In the genomic region with DNA sequence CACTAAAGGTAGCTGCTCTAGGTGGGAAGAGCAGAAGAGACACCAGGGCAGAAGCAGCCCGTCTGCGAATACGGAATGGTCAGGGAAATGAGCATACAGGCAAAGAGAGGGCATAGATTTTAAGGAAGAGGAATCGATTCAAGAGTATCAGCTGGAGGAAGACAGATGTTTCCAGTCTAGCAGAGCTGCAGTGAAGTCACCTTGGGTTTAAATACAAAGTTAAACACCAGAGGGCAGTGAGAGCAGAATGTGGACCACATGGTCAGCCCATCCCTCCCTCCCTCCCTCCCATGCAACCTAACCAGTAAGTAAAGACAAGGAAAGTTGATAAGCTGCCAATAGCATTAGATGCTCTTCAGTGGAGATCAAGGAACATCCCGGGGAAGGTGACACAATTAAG, we compare ENCODE assay signal across 16 mouse cellular contexts.
DNase-seq lines count a peak whose midpoint lies in the region; ATAC-seq and TF ChIP-seq lines count a peak whose summit lies in the region.
"Had no signal": no experiment of that assay in that cellular context is flagged by ENCODE, and none has a peak within 500 bp of the region (broad histone marks: within the 10 kb centered on the region; RNA-seq: fewer than 3 reads in every experiment).

No protein-coding gene starts in this region.

- no peaks in the 10 kb centered on the region for H3K9me3 ChIP-seq in heart, postnatal 0 days (replicated peaks; ENCODE audit: control insufficient read depth, low read length)
- H3K9me3 ChIP-seq in liver, postnatal 0 days (ENCODE audit: low read length) = no peaks in the 10 kb centered on the region
- H3K9me3 ChIP-seq: heart, embryonic 15.5 days; lung, embryonic 15.5 days had no signal

- peak; percentile 39 for TF ChIP-seq CTCF in heart, postnatal 0 days (IDR thresholded peaks at IDR 0.05; ENCODE audit: low read depth)
- 0 out of 2 replicates have a peak, but pooled peaks have one; percentile 23 for TF ChIP-seq CTCF in liver, postnatal 0 days (IDR thresholded peaks at IDR 0.05; ENCODE audit: low read depth)

- H3K27ac ChIP-seq in heart, postnatal 0 days (ENCODE audit: low read depth) = no peak overlapping the region
- H3K27ac ChIP-seq in liver, postnatal 0 days (ENCODE audit: low read depth) = no peak overlapping the region
- H3K27ac ChIP-seq: heart, embryonic 15.5 days; lung, embryonic 15.5 days had no signal

- ATAC-seq in heart, postnatal 0 days (ENCODE audit: insufficient read depth, low read depth) = no peak
- no peak for ATAC-seq in liver, postnatal 0 days
- peak; percentile 48; the same call in 1 of the 2 replicates for ATAC-seq in megakaryocyte progenitor cell, adult 5-6 weeks (replicated peaks; ENCODE audit: poor library complexity)
- ATAC-seq: activated CD4-positive, CD25-positive, alpha-beta regulatory T cell, adult 4 months; forebrain, embryonic 14.5 days had no signal

- H3K4me2 ChIP-seq in heart, postnatal 0 days (ENCODE audit: low read depth, low read length) = no peak overlapping the region
- no peak overlapping the region for H3K4me2 ChIP-seq in liver, postnatal 0 days (ENCODE audit: low read depth, low read length)
- H3K4me2 ChIP-seq: heart, embryonic 15.5 days; lung, embryonic 15.5 days had no signal

- H3K4me3 ChIP-seq in heart, postnatal 0 days (ENCODE audit: low read depth, low read length) = no peak overlapping the region
- H3K4me3 ChIP-seq in liver, postnatal 0 days (ENCODE audit: low read depth, low read length) = no peak overlapping the region
- H3K4me3 ChIP-seq: heart, embryonic 15.5 days; lung, embryonic 15.5 days had no signal

- DNase-seq in embryo, embryonic 10.5 days (ENCODE audit: low spot score) = peak; percentile 38
- no peak for DNase-seq in embryo, embryonic 9.5 days (ENCODE audit: extremely low spot score)
- DNase-seq in heart, postnatal 0 days (ENCODE audit: low spot score) = peak; percentile 29
- no peak for DNase-seq in heart, postnatal 4 days
- no peak for DNase-seq in liver, postnatal 0 days
- DNase-seq in liver (no peak), adipocyte (ENCODE audit: low spot score) (no peak)
- DNase-seq: adrenal gland, postnatal 36 days; cerebellum, adult 8-10 months; midbrain, embryonic 14.5 days; thymus, postnatal 36 days had no signal

- H3K4me1 ChIP-seq in heart, postnatal 0 days (ENCODE audit: control insufficient read depth, insufficient read depth) = no peaks in the 10 kb centered on the region
- no peaks in the 10 kb centered on the region for H3K4me1 ChIP-seq in liver, postnatal 0 days (ENCODE audit: insufficient read depth)
- H3K4me1 ChIP-seq: heart, embryonic 15.5 days; lung, embryonic 15.5 days had no signal

- no peaks in the 10 kb centered on the region for H3K36me3 ChIP-seq in heart, postnatal 0 days (replicated peaks; ENCODE audit: control insufficient read depth, insufficient read depth, low read length)
- no peaks in the 10 kb centered on the region for H3K36me3 ChIP-seq in liver, postnatal 0 days (replicated peaks; ENCODE audit: insufficient read depth, low read length)
- H3K36me3 ChIP-seq: heart, embryonic 15.5 days; lung, embryonic 15.5 days had no signal

- no peak for TF ChIP-seq EP300 in heart, postnatal 0 days (IDR thresholded peaks at IDR 0.05; ENCODE audit: low read depth)
- no peak for TF ChIP-seq EP300 in liver, postnatal 0 days (IDR thresholded peaks at IDR 0.05; ENCODE audit: low read depth)

- WGBS in heart, postnatal 0 days = 59% methylated on average over 5 of the region's 5 CpGs
- WGBS in liver, postnatal 0 days (ENCODE audit: insufficient replicate concordance) = 28% methylated on average over 5 of the region's 5 CpGs

- H3K27me3 ChIP-seq in heart, postnatal 0 days (ENCODE audit: control insufficient read depth, insufficient read depth, low read length) = no peaks in the 10 kb centered on the region
- H3K27me3 ChIP-seq in liver, postnatal 0 days (ENCODE audit: insufficient read depth, low read length) = no peaks in the 10 kb centered on the region
- H3K27me3 ChIP-seq: heart, embryonic 15.5 days; lung, embryonic 15.5 days had no signal

- no peak overlapping the region for H3K9ac ChIP-seq in heart, postnatal 0 days (replicated peaks; ENCODE audit: low read depth, low read length)
- H3K9ac ChIP-seq in liver, postnatal 0 days (replicated peaks) = no peak overlapping the region
- H3K9ac ChIP-seq: heart, embryonic 15.5 days; lung, embryonic 15.5 days had no signal

Comparison
In these comparisons a context has a peak if more than half of its experiments do, and no peak if none do; other contexts are left out.
1. DNase-seq: peak in embryo, embryonic 10.5 days (single experiment) and heart, postnatal 0 days (single experiment); none in embryo, embryonic 9.5 days (single experiment), heart, postnatal 4 days (single experiment), liver, postnatal 0 days (single experiment), liver (single experiment) and adipocyte (single experiment).